Mouse (Mus musculus) ZHBTc4 (cell line): ENCODE results near the gene Lrrk1.

Source experiments
- DNase-seq: peaks from one replicate; pipeline ENCODE4 v3.0.0-alpha.2; 2011; ENCODE audit warnings: low read depth, low spot score

Gene Lrrk1

DNA sequence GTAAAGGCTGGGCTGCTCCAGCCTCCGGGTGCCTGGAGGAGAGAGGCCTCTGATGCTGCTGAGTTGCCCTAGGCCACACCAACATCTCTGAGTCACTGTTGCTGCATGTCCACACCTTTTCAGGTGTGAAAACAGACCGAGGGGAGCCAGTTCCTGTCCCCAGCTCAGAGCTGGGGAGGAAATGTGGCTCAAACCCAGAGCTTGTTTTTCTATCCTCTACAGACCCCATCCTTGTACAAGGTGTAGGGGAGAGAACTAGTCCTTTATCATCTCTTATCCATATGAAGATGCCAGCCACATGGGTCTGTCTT is 159.6 kb downstream of the Lrrk1 start:
- no peak for DNase-seq

DNA sequence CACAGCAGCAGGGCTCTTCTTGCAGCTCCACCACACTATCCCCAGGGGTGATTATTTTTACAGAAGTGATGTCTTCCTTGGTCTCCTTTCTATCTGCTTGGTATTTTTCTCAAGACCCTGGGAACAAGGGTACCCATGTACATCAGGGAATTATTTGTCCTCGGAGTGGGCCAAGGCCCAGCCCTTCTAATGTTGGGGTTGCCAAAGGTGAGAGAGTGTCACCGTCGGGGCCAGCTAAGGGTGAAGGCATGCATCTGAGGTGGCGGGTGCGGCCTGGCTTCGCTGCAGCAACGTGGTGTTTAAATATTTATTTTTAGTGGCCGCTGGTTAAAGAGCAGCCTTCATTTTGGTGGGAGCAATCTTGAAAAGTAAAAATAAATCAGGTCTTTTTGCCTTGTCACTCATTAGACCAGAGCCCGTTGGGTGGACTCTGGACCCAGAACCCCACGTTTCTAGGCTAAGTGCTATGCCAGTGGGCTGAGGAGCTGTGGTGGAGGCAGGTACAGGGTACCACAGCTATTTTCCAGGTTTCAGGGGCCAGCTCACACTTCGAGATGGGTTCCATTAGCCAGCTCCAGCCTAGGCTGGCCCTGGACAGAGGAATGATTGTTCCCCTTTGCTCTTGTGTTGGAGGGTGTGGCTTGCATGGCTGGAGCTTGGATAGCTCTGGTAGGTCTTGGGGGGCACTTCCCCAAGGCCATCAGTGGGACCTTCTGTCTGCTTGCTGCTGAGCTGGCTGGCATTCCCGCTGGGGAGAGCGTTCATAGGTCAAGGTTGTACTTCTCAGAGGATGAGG is 160.1 kb downstream of the Lrrk1 start:
- DNase-seq: no peak

DNA sequence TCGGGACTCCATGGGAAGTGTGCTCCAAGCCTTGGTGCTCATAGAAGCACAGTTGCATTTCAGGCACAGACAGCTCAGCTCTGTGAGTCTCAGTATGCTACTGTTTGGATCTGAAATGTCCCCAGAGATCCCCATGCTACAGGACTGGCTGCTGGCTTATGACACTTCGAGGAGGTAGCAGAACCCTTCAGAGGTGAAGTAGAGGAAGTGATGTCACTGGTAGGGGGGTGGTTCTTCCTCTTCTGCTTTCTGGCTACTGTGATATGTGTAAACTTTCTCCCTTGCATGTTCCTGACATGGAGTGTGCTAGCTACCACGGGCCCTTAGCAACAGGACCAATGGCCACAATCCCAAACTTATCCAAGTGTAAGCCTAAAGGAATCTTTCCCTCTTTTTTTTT is 162.3 kb downstream of the Lrrk1 start:
- no peak for DNase-seq

DNA sequence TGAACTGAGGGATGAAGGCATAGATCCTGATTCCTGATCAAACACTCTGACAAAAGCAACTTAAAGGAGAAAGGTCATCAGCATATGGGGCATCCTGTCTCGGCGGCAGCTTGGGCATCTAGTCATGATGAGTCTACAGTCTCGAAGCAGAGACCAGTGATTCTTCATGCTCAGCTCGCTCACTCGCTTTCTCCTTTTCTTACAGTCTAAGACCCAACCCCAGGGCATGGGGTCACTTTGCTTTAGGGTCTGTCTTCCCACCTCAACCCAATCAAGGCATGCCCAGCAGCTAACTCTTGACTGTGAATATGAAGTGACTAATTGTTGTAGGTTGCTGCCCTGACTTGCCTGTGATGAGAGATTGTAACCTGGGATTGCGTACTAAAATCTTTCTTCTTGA is 163.6 kb downstream of the Lrrk1 start:
- DNase-seq: no peak

DNA sequence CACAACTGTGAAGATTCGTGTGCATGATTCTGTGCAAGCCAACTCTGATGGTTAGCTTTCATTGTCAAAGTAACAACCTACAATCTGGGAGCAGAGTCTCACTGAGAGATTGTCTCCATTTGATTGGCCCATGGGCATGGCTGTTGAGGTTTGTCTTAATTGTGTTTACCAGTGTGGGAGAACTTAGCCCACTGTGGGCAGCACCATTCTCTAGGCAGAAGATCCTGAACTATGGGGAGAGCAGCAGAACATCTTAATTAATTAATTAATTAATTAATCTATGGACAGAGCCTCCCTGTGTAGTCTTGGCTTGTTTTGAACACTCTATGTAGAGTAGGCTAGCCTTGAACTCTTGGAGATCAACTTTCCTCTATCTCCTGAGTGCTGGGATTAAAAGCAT is 164.4 kb downstream of the Lrrk1 start:
- no peak for DNase-seq

DNA sequence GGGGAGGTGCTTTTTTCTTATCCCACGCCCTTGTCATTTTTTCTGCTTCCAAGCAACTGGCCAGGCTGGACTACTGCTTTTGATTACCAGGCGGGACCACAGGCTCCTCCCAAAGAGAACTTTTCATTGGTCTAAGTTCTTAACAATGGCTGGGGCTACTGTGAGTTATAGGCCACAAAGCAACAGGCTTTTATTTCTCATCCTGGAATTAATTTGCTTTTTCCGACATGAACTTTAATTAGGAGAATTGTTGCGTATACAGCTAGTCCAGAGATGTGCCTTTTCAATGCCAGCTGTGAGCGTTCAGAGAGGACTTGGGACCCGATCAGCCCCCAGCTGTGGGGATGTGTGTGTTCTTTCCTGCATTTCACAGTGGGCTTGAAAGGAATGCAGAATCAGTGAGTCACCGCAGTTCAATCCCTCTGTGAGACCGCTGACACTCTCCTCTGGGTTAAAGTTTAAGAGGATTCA is 165.5 kb downstream of the Lrrk1 start:
- no peak for DNase-seq

DNA sequence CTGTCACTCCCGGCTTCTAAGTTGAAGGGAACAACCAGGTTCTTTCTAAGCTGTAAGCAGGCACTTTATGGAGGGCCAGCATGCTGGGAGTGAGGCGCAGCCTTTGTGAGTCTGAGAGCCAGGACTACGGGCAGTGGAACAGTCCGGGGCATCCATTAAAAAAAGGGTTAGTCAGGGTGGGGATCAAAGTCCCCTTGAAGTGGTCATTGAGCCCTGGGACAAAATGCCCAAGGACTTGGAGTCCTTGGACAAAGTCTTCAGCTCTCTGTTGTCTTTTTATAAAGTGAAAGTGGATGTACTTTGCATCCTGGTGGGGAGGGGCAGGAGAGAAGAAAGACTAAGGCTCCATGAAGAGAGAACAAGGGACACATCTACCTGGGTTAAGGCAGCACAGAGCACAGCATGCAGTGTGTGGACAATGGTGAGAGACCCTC is 168.3 kb downstream of the Lrrk1 start:
- DNase-seq: peak; percentile 6

DNA sequence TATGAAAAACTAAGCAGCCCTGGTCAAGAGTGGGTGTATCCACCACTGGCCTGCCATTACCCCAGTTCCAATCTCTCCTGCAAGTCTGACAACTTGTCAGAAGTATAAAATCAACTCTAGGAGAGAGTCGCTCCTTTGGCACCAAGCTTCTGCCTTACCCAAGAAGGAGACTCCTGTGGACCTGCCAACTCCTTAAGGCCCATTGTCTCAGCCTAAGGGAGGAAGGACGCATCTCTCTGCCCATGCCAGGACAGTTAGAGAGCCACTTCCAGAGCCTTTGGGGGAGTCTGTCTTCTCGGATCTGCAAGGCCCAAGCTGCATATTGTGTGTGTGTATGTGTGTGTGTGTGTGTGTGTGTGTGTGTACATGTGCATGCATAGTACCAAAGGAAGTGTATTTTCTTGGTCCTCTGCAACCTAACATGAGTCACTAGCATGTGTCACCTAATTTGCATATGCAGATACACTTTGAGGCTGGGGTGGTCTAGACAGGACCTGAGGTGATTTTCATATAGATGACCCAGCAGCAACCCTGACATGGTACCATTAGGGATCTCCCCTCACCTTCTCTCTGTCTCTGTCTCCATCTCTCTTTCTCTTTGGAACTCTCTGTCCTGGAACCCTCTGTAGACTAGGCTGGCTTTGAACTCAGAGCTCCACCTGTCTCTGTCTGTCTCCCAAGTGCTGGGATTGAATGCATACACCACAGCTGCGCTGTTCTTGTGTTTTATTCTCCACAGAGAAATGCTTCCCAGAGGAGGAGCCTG is 168.9 kb downstream of the Lrrk1 start:
- DNase-seq: no peak

DNA sequence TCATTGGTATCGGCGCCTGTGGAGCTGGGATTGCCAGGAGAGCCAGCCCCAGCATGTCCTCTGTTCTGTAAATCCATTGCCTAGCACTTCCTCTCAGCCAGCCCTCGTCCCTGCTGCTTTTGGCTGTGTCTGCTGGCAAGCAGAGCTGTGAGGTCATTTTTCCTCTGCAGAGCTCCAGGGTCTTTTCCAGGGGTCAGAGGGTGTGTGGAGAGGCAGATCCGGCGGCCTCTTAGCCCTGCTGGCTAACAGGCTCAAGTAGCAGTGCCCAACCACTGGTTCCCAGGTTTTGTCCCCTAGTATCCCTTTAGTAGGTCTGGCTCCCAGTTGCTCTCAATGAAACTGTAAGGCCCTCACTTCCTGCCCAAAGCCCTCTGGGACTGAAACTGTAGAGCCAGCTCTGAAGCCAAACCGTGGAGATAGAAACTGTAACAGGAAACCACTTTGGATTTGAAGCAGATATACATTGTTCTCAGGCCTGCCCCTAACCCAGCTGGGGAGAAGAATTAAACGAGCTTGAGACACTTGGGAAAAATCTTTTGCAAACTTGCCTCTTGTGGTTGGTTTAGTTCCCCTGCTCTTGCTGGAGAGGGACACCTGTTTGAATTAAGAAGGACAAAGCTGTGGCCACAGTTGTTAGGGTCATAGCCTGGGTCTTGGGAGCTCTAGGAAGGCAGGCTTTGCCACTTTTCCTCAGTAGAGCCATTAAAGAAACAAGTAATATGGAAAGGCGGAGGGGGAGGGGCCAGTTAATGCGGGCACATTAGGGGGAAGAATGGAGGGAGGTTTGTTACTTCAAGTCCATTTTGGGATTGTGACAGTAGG is 169.7 kb downstream of the Lrrk1 start:
- no peak for DNase-seq

DNA sequence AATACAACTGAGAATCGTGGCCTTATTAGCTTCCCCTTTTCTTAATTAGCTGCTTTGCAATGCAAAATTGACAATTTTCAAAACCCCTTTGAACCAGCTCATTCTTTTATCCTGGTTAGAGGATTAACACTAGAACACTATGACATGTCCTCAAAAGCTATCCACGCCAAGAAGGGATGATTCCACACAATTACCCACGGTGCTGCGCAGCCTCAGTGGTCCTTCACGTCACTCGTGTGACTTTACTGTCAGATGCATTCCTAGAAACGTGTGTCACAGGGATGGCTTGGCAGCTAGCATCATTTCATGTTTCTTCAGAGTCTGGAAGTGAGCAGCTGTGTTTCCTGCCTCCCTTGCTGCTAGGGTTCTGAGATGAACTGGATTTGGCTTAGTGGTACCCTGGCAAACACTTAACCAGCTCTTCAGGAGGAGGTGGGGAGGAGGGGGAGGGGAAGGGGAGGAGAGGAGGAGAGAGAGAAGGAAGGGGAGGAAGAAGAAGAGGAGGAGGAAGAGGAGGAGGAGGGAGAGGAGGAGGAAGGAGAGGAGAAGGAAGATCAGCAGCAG is 170.5 kb downstream of the Lrrk1 start:
- DNase-seq: no peak

DNA sequence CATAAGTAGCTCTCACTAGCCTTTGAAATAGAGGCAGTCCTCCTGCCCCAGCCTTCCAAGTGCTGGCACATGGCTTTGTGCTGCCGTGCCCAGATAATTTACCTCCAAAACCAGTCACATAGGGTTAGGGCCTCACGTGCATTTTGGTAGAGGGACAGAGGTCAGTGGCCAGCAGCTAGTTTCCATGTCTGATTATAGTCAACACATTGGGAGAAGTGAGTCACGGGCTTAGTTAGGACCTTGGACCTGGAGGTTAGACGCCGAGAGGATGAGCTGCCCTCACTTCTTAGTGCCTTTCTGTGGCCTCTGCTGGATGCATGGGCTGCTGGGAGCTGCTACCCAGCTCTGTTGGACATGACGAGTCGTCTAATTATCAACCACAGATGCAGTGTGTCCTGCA is 171.1 kb downstream of the Lrrk1 start:
- no peak for DNase-seq

DNA sequence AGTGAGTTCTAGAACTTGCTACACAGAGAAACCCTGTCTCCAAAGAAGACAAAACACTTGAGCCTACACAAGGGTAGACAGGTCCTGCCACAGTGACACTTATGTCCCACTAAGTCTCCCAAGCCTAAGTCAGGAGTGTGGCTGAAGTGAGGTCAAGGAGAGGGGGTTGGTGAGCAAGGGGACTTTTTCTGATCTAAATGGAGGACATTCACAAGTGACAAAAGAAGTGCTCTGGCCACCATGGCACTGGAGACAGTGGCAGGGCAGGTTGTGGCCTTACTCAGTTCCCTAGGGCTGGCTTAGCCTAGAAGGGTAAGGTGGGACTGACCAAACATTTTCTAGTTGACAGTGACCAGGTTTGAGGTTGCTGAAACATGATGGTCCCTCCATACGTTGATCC is 172.2 kb downstream of the Lrrk1 start:
- DNase-seq: no peak

DNA sequence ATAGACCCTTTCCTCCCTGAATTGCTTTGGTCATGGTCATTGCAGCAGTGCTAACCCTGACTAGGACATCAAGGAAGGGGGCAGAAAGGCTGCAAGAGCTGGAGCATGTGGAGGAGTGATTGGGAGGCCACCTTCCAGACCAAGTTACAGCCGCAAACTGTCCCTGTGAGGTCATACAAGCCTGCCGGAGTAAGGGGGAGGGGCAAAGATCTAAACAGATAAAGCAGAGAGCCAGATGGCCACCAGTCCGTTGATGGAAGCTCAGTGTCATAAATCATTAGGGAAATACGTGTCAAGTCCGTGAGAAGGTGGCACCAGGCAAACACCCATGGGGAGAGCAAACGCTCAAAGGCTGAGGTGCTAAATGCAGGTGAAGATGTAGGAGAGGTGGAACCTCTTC is 173.7 kb downstream of the Lrrk1 start:
- no peak for DNase-seq

DNA sequence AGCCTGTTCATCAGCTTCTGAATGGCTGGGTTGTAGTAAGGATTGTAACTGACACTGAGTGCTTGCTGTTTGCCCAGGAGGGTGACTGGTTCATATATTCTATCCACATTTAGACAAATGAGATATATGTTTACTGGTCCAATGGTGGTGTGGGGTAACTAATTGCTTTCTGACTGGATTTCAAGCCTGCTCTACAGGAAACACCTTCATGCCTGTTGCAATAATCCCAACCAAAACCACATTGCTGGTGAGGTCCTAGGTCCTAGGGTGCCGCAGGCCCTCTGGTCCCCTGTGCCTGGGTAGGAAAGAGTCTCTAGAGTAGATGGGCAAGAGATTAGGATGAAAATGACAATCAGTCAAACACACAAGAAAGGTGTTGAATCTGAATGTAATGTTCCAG is 175.3 kb downstream of the Lrrk1 start:
- no peak for DNase-seq

DNA sequence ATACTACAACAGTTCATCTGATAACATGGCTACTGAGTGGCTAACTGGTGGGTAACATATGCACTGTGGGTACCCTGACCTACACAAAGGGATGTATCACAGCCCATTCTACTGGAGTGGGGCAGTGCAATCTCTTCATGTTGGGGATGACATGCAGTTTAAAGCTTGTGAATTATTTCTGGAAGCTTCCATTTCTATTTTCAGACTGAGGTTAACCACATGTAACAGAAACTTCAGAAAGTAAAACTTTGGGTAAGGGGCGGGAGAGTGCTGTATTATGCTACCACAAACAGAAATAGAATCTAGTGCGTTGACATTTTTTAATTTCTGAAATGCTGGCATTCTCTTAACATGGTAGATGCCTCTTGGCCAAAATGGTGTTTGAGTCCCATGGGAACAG is 178.2 kb downstream of the Lrrk1 start:
- DNase-seq: no peak

DNA sequence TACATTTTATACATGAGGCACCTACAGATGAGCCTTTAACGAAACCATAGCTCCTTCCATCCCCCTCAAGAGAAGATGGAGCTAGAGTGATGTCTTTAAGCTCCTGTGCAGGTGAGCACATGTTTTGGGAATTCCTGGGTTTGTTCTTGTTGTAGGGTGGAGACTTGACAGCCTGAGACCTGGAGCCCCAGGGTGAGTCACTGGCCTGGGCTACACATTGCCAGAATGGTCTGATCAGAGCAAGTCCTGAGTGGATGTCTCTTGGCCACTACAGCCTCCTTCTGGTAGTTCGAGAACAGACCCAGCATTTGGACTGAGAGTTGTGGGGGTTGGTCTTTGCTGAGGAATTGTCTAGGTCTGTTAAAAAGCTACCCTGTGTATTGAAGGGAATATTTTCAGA is 186.5 kb downstream of the Lrrk1 start:
- DNase-seq: no peak

DNA sequence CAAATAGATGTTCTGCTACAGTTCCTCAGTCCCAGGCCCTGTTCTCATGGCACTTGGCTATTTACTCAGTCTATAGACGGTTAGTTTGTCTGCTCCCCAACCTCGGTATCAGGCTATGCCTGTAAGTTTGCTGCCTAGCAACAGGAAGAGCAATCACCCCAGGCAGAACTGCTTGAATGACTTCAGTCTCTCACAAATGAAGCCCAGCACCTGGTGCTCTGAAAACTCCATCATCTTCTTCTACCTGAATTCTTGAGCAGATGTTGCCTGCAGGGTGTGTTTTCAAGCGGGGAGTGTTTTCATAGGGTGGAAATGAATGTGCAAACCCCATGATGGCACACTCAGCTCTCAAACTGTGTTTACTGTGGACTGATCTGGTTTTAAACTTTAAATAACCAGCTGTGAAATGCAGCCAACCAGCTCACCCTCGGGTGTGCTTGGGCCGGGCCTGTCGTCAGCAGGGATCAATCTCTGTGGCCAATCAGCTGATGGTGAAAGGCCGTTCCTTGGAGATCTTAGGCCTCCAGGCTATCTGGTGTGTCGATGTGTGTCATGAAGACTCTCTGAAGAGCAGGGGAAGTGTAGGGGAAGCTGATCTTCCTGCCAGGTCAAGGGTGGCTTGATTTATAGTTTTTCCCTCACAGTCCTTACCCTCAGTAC is 187.2 kb downstream of the Lrrk1 start:
- no peak for DNase-seq

DNA sequence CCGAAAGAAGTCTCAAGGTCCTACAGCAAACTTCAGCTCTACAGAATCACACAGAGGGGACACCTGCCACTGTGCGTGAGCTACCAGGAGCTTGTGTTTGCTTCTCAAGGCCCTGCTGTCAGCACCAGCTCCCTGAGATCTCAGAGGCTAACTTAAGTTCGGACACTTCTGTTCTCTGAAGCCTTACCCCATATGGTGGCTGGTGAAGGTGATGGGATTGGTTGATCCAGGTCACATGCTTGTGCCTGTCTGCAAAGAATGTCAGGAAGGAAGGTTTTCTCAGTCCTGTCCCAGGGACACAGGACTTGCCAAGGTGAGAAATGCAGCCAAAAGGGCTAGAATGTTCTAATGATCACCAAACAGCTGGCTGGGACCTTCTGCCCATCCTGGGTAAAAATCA is 187.8 kb downstream of the Lrrk1 start:
- no peak for DNase-seq

DNA sequence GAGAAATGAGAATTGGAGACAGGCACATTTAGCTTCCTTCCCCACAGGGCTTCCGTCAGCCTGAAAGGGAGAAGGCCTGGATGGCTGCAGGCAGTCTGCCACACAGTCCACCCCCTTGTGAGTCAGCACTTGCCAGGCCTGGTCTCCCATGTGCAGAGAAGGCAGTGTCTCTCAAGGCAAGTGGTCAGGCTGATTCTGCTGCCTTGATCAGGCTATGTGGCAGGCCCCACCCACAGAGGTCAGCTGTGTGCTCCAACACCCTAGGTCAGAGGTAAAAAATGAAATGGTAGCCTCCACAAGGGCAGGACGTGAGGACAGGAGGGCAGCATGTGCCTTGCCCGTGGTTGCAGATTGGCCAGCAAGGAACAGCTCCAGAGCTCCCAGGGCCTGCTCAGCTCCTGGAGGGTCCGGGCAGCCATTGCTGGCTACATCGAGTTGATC is 188.7 kb downstream of the Lrrk1 start:
- DNase-seq: no peak

DNA sequence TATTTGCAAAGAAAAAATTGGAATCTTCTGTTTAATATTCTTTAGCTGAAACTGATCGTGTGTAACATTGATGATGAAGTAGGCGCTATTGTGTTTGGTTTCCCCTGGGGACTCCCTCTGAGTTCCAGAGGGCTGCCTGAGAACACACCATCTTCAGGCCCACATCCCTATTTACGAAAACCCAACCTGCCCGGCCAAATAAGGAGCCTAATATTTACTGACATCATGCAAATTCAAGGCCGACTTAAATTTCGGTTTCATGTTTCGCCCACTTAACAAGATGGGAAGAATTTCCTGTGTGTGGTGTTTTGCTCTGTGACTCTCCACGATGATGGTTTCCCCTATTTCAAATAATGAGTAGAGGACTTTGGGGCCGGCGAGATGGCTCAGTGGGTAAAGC is 189.7 kb downstream of the Lrrk1 start:
- no peak for DNase-seq
